Mouse (Mus musculus) B cell, adult 2 months (primary cell): ENCODE data around the gene Tspan9.

Source experiments
- DNase-seq, 2 experiments: peaks; one replicate each; pipeline ENCODE4 v3.0.0; 2022

The Tspan9 gene

DNA sequence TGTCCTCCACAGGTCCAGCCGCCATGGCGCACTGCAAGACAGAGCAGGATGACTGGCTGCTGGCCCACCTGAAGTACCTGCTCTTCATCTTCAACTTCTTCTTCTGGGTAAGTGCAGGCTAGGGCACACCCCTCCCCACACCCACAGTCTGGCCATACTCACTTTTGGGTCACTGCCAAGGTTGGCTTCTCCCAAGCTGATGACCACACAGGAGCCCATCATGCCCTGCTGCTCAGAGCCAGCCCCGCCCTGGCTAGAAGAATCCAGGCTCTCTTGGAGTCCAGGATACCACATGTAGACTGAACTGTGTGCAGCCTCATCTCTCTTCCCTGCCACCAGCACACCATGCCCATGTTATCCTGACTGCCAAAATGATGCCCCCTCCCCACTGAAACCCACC is 230.5 kb downstream of the Tspan9 start:
- DNase-seq, result no peak

DNA sequence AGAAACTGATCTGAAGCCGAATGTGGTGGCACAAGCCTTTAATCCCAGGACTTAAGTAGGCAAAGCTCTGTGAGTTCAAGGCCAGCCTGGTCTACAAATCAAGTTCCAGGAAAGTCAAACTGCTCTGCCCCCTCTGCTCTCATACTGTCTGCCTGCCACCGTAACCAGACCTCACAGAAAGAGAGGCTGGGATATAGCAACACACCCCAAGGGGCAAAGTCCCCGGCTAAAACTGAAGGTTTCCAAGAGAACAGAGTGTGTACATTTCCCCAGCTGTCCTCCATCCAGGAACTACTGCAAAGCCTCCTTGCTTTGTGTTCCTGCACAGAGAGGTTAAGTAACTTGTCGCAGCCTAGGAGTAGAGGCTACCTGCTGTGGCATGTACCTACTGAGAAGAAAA is 231.7 kb downstream of the Tspan9 start:
- no peak for DNase-seq
